Mouse (Mus musculus) T-cell, adult 2 months (primary cell): ENCODE results near the gene Coro7.
A peak's percentile ranks its signal among the peaks of the same experiment; 100 is the strongest.
"Not testable (repeated sequence)": the region's sequence is repeated elsewhere in the genome, so short reads cannot be mapped to it uniquely, and the experiment has no call there.

ENCODE experiments used
- DNase-seq: peaks from one replicate; pipeline ENCODE4 v3.0.0; 2022; ENCODE audit warnings: low spot score

Coro7 gene

GRCm38 (mm10) chr16:4679121-4680018 is at the start of gene Coro7:
Gene Coro7 (minus strand): TSS chr16:4679777.
- DNase-seq, result peak; percentile 89

GRCm38 (mm10) chr16:4727963-4728362 is 48.4 kb upstream of the Coro7 start:
- no peak for DNase-seq

GRCm38 (mm10) chr16:4727526-4727925 is 47.9 kb upstream of the Coro7 start:
- DNase-seq, result no peak

GRCm38 (mm10) chr16:4726528-4727128 is 47.1 kb upstream of the Coro7 start:
- no peak for DNase-seq

- DNase-seq, result peak; percentile 92
These were observed 46.4 kb upstream of the Coro7 start, which contains the start of gene Hmox2 for GRCm38 (mm10) chr16:4725780-4726527. Gene Hmox2 (plus strand): TSS chr16:4726361.

GRCm38 (mm10) chr16:4725266-4725665 is 45.7 kb upstream of the Coro7 start:
- no peak for DNase-seq

- DNase-seq, result no peak
These were observed 43.3 kb upstream of the Coro7 start for GRCm38 (mm10) chr16:4722915-4723209.

GRCm38 (mm10) chr16:4722128-4722914 is 42.7 kb upstream of the Coro7 start:
- DNase-seq, result no peak

GRCm38 (mm10) chr16:4718753-4719518 is 39.4 kb upstream of the Coro7 start, which contains the start of gene Nmral1:
Gene Nmral1 (minus strand): TSS chr16:4719356.
- peak; percentile 29 for DNase-seq

GRCm38 (mm10) chr16:4717866-4718265 is 38.3 kb upstream of the Coro7 start:
- DNase-seq, result no peak

- DNase-seq, result no peak
These were observed 34.5 kb upstream of the Coro7 start for GRCm38 (mm10) chr16:4713861-4714710.

GRCm38 (mm10) chr16:4711173-4711572 is 31.6 kb upstream of the Coro7 start:
- DNase-seq, result no peak

GRCm38 (mm10) chr16:4705541-4705940 is 26.0 kb upstream of the Coro7 start:
- no peak for DNase-seq

- DNase-seq, result no peak
These were observed 23.1 kb upstream of the Coro7 start for GRCm38 (mm10) chr16:4702646-4703045.

- DNase-seq, result no peak
These were observed 21.6 kb upstream of the Coro7 start for GRCm38 (mm10) chr16:4701211-4701610.

- not testable (repeated sequence) for DNase-seq
These were observed 9.8 kb upstream of the Coro7 start for GRCm38 (mm10) chr16:4689371-4689770.

GRCm38 (mm10) chr16:4684457-4684791 is 4.8 kb upstream of the Coro7 start:
- no peak for DNase-seq

GRCm38 (mm10) chr16:4683581-4684456 is 4.2 kb upstream of the Coro7 start:
- peak; percentile 95 for DNase-seq

GRCm38 (mm10) chr16:4683193-4683580 is 3.6 kb upstream of the Coro7 start:
- no peak for DNase-seq
